Mouse (Mus musculus) ES-E14 (cell line): ENCODE results near the gene Cx3cr1. TPM values are rescaled to one million over a fixed set of nuclear protein-coding genes. Genes with fewer than 3 reads are reported as not detected.

ENCODE experiments used
- DNase-seq: peaks from one replicate; pipeline ENCODE4 v3.0.0-alpha.2; 2013; ENCODE audit warnings: low read depth, low spot score
- H3K27ac ChIP-seq: 2 replicates; pipeline ENCODE4 v1.5.1; 2012; ENCODE audit warnings: low read depth, mild to moderate bottlenecking, low read length, moderate library complexity, mixed read lengths; ENCODE audit not compliant: poor library complexity, insufficient read depth, severe bottlenecking
- H3K36me3 ChIP-seq: 2 replicates; pipeline ENCODE4 v1.6.1; 2012; ENCODE audit warnings: mild to moderate bottlenecking, low read length, moderate library complexity, mixed read lengths; ENCODE audit not compliant: control insufficient read depth, poor library complexity, insufficient read depth, severe bottlenecking
- H3K4me1 ChIP-seq, 2 experiments: fragments of 150-350 bp in 1 of 2; sonication (generic) in 1 of 2; 2 replicates each; pipeline ENCODE4 v1.6.1; 2012; ENCODE audit warnings: low read length in 2 of 2, mild to moderate bottlenecking in 1 of 2, mixed read lengths in 1 of 2; ENCODE audit not compliant: control insufficient read depth in 2 of 2, insufficient read depth in 2 of 2, poor library complexity in 1 of 2
- H3K4me3 ChIP-seq, 2 experiments: fragments of 150-350 bp in 1 of 2; sonication (generic) in 1 of 2; 2 replicates each; pipeline ENCODE4 v1.5.1; 2012; ENCODE audit warnings: low read length in 2 of 2, low read depth in 1 of 2, mild to moderate bottlenecking in 1 of 2, mixed read lengths in 1 of 2; ENCODE audit not compliant: insufficient read depth in 1 of 2, poor library complexity in 1 of 2, severe bottlenecking in 1 of 2
- H3K9ac ChIP-seq: 2 replicates; pipeline ENCODE4 v1.6.1; 2012; ENCODE audit warnings: low read depth, mild to moderate bottlenecking, low read length, mixed read lengths; ENCODE audit not compliant: poor library complexity, insufficient read depth, severe bottlenecking
- H3K9me3 ChIP-seq: fragments of 150-350 bp; sonication (generic); 2 replicates; pipeline ENCODE4 v1.6.1; 2012; ENCODE audit warnings: low read depth, mild to moderate bottlenecking, low read length; ENCODE audit not compliant: control insufficient read depth, insufficient read depth
- CHD2 ChIP-seq: IDR thresholded peaks from 2 replicates; pipeline ENCODE4 v1.6.1; 2014; ENCODE audit warnings: mild to moderate bottlenecking, low read depth, low read length, inconsistent platforms
- HCFC1 ChIP-seq: IDR thresholded peaks from 2 replicates; pipeline ENCODE4 v1.6.1; 2012; ENCODE audit warnings: low read length, inconsistent platforms, borderline replicate concordance; ENCODE audit not compliant: insufficient read depth
- MAFK ChIP-seq: IDR thresholded peaks from 2 replicates; pipeline ENCODE4 v1.6.1; 2014; ENCODE audit warnings: mild to moderate bottlenecking, low read depth, low read length, inconsistent platforms; ENCODE audit not compliant: insufficient read depth
- ZC3H11A ChIP-seq: IDR thresholded peaks from 2 replicates; pipeline ENCODE4 v1.6.1; 2012; ENCODE audit warnings: low read depth, mild to moderate bottlenecking, inconsistent platforms, low read length, borderline replicate concordance
- ZNF384 ChIP-seq: IDR thresholded peaks from 2 replicates; pipeline ENCODE4 v1.6.1; 2012; ENCODE audit warnings: low read depth, low read length, inconsistent platforms
- in situ Hi-C, 2 experiments: fragments of 600-800 bp; cut with MboI; formaldehyde crosslinking; loops; one replicate each; pipeline ENCODE4 v1.15.1; 2025; ENCODE audit warnings: low sequenced_read_pairs in 2 of 2, inconsistent platforms in 1 of 2; ENCODE audit not compliant: unreplicated experiment in 2 of 2
- total RNA-seq: library from RNA; depleted of rRNA; stranded (reverse); fragments of 300-350 nt; gene quantifications from 2 replicates; pipeline ENCODE4 v1.2.3, GENCODE M21; 2012

The Cx3cr1 gene
- total RNA-seq, 1 experiment = 0.09 TPM

- Histone ChIP-seq H3K9ac (no peak overlapping the region), H3K4me1 (peaks cover 3 to 16% of the 10 kb centered on the region in 2 experiments; a peak in 3 of 4 replicates), H3K27ac (no peak overlapping the region), H3K4me3 (no peak overlapping the region), H3K36me3 (peaks cover 19% of the 10 kb centered on the region; the same call in 1 of the 2 replicates), H3K9me3 (no peaks in the 10 kb centered on the region)
- DNase-seq = no peak
- in situ Hi-C loops = no loop called here
- TF ChIP-seq ZNF384 (no peak), MAFK (no peak), ZC3H11A (no peak), HCFC1 (no peak), CHD2 (no peak)
Measured at GRCm38 (mm10) chr9:120114051-120114788, 44.5 kb upstream of the Cx3cr1 start.

- Histone ChIP-seq H3K9ac (no peak overlapping the region), H3K9me3 (no peaks in the 10 kb centered on the region), H3K36me3 (peaks cover 17% of the 10 kb centered on the region; the same call in 1 of the 2 replicates), H3K4me1 (peaks cover 3 to 14% of the 10 kb centered on the region in 2 experiments; a peak in 3 of 4 replicates), H3K27ac (no peak overlapping the region), H3K4me3 (no peak overlapping the region)
- DNase-seq = no peak
- in situ Hi-C loops = no loop called here
- TF ChIP-seq ZNF384 (no peak), CHD2 (no peak), MAFK (no peak), ZC3H11A (no peak), HCFC1 (no peak)
Measured at GRCm38 (mm10) chr9:120113456-120113855, 43.8 kb upstream of the Cx3cr1 start.

- Histone ChIP-seq H3K9ac (no peak overlapping the region), H3K36me3 (peaks cover 9% of the 10 kb centered on the region; the same call in 1 of the 2 replicates), H3K9me3 (no peaks in the 10 kb centered on the region), H3K27ac (no peak overlapping the region), H3K4me3 (no peak overlapping the region), H3K4me1 (peaks cover 3 to 14% of the 10 kb centered on the region in 2 experiments; a peak in 3 of 4 replicates)
- no peak for TF ChIP-seq ZNF384
- no peak for TF ChIP-seq MAFK
- TF ChIP-seq CHD2 = no peak
- no peak for TF ChIP-seq ZC3H11A
- TF ChIP-seq HCFC1 = no peak
- in situ Hi-C loops = no loop called here
- no peak for DNase-seq
Measured at GRCm38 (mm10) chr9:120112472-120112871, 42.8 kb upstream of the Cx3cr1 start.

- in situ Hi-C loops = no loop called here
- H3K4me3 ChIP-seq = peak overlapping the region; percentile 88 to 89
- DNase-seq = no peak
- H3K27ac ChIP-seq = peak overlapping the region; percentile 4; the same call in 1 of the 2 replicates
- H3K36me3 ChIP-seq = peaks cover 3% of the 10 kb centered on the region; the same call in 1 of the 2 replicates
- H3K9ac ChIP-seq = peak overlapping the region; percentile 44; the same call in 1 of the 2 replicates
- TF ChIP-seq CHD2 (no peak), MAFK (no peak), HCFC1 (no peak), ZC3H11A (no peak), ZNF384 (no peak)
- peaks cover 3 to 12% of the 10 kb centered on the region in 2 experiments; a peak in 3 of 4 replicates for H3K4me1 ChIP-seq
- H3K9me3 ChIP-seq = no peaks in the 10 kb centered on the region
Measured at GRCm38 (mm10) chr9:120111156-120111945, 41.7 kb upstream of the Cx3cr1 start.
